Mouse (Mus musculus): ENCODE measurements around the gene Rbm38. TPM values are rescaled to one million over a fixed set of nuclear protein-coding genes. Genes with fewer than 3 reads are reported as not detected.
A peak's percentile ranks its signal among the peaks of the same experiment; 100 is the strongest.

Gene Rbm38
- polyA plus RNA-seq, 1 experiment: 89.5 TPM

DNA sequence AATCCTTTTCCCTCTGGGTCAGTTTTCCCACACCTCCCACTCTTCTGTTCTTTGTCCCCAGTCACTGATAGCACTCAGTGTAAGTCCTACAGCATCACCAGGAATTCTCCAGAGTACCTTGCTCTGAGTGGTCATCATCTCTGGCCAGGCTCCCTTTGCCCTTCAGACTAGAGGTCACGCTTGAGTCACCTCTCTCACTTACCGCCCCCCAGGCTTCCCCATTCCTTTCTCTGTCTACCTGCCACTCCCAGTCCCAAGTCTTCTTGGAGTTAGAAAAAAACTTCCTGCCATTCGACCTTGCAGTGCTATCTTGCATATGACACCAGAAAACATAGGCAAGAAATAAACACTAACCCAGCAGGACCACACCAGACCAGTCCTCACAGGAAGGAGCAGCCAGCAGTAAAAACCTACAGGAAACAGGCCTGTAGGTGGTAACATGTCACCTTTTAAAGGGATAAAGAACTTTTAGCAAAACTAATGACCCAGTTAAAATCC lies 10.0 kb upstream of the Rbm38 start:
- Histone ChIP-seq H3K4me1 (ENCODE audit: control insufficient read depth, insufficient read depth, low read length) (no peaks in the 10 kb centered on the region), H3K4me3 (replicated peaks; ENCODE audit: extremely low read depth, low read depth, low read length) (no peak overlapping the region)
- TF ChIP-seq POLR2A (IDR thresholded peaks at IDR 0.05; ENCODE audit: borderline replicate concordance, extremely low read depth, low read depth, low read length): no peak
- TF ChIP-seq CTCF (IDR thresholded peaks at IDR 0.05; ENCODE audit: insufficient read depth, low read length): no peak
- DNase-seq: no peak
- 70% methylated on average over 3 of the region's 3 CpGs for WGBS

DNA sequence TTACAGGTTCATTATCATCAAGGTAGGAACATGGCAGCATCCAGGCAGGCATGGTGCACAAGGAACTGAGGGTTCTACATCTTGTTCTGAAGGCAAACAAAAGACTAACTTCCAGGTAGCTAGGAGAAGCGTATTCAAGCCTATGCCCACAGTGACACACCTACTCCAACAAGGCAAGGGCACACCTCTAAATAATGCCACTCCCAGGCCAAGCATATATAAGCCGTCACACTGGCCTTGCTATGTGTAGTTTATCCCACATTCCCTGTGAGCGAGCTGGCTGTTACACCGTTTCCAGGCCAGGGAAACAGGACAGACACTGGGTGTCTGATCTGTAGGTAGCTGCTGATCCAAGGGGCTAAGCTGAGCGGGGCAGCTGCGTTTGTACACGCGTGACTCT lies 8.9 kb upstream of the Rbm38 start:
- 96% methylated on average over 8 of the region's 8 CpGs for WGBS
- no peak for TF ChIP-seq POLR2A (IDR thresholded peaks at IDR 0.05; ENCODE audit: borderline replicate concordance, extremely low read depth, low read depth, low read length)
- no peak for DNase-seq
- Histone ChIP-seq H3K4me3 (replicated peaks; ENCODE audit: extremely low read depth, low read depth, low read length) (no peak overlapping the region), H3K4me1 (ENCODE audit: control insufficient read depth, insufficient read depth, low read length) (no peaks in the 10 kb centered on the region)

DNA sequence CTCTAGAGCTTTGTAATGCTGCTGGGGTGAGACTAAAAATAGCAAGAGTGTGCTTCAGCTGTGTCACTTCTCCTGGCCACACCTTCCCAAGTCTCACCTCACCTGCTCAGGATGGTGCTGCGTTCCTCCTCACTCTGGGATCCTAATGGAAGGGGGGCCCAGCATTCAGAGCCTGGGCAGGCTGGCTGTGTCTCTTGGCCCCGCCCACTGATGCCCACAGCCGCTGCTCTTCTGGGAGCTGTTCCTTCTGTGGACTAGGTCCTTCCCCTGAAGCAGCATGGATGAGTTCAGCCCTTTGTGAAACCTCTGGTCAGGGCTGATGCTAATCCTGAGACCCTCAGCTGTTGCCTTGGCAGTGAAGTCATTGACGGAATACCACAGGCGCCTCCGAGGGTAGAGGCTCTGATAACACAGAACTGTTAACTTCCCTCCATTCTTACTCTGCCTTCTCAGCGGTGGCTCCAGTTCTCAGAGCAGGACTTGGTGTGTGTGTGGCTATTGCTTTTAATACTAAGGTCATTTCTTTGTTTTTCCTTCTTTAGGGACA lies 5.5 kb upstream of the Rbm38 start:
- WGBS: 67% methylated on average over 7 of the region's 7 CpGs
- no peak overlapping the region for H3K4me3 ChIP-seq (replicated peaks; ENCODE audit: extremely low read depth, low read depth, low read length)
- TF ChIP-seq POLR2A (IDR thresholded peaks at IDR 0.05; ENCODE audit: borderline replicate concordance, extremely low read depth, low read depth, low read length) (no peak), CTCF (IDR thresholded peaks at IDR 0.05; ENCODE audit: insufficient read depth, low read length) (no peak)

DNA sequence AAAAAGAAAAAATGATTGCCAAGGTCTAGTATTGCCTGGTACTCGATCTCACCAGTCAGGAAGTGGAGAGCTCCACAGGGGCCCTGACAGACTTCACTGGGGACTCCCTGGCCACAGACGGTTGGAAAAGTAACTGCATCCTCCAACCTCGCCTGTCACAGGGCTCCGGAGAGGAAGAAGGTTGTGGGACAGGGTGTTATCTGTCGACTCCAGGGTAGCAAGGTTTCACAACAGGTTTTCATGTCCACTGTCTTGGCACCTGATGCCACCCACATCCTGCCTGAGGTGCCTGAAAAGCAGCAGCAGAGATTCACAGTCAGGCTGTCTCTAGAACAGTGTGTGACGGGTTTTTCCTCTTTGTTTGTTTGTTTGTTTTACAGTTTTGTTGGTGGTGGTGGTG lies 2.4 kb upstream of the Rbm38 start:
- TF ChIP-seq POLR2A (IDR thresholded peaks at IDR 0.05; ENCODE audit: borderline replicate concordance, extremely low read depth, low read depth, low read length) (no peak), CTCF (IDR thresholded peaks at IDR 0.05; ENCODE audit: insufficient read depth, low read length) (no peak)

More for the DNA sequence above, 5.5 kb upstream of the Rbm38 start:
- DNase-seq: no peak
- H3K4me1 ChIP-seq (ENCODE audit: control insufficient read depth, insufficient read depth, low read length): peaks cover 7% of the 10 kb centered on the region

DNA sequence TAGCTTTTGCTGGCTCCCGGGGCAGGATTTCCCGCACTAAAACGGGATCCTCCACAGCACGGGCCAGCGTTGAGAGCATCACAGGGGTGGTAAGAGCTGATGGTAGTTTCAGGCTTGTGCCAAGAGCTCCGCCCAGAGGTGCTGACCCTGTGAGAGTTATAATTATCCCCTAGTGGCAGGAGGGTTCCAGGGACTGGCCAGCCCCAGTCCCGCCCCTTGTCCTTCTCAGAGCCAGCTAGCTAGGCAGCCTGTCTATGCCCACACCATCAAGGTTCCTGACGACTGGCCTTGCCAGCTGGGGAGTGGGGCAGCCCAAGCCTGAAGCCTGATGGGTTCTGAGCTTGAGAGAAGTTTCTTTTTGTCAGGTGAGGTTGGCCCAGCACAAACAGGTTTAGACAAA lies 1.7 kb upstream of the Rbm38 start:
- Histone ChIP-seq H3K4me1 (ENCODE audit: control insufficient read depth, insufficient read depth, low read length) (peaks cover 11% of the 10 kb centered on the region), H3K4me3 (replicated peaks; ENCODE audit: extremely low read depth, low read depth, low read length) (no peak overlapping the region)
- no peak for TF ChIP-seq CTCF (IDR thresholded peaks at IDR 0.05; ENCODE audit: insufficient read depth, low read length)
- no peak for TF ChIP-seq POLR2A (IDR thresholded peaks at IDR 0.05; ENCODE audit: borderline replicate concordance, extremely low read depth, low read depth, low read length)
- WGBS: 7% methylated on average over 8 of the region's 8 CpGs
- DNase-seq: no peak

More for the DNA sequence above, 2.4 kb upstream of the Rbm38 start:
- H3K4me3 ChIP-seq (replicated peaks; ENCODE audit: extremely low read depth, low read depth, low read length): no peak overlapping the region
- DNase-seq: no peak
- 32% methylated on average over 6 of the region's 6 CpGs for WGBS
- peaks cover 11% of the 10 kb centered on the region for H3K4me1 ChIP-seq (ENCODE audit: control insufficient read depth, insufficient read depth, low read length)

DNA sequence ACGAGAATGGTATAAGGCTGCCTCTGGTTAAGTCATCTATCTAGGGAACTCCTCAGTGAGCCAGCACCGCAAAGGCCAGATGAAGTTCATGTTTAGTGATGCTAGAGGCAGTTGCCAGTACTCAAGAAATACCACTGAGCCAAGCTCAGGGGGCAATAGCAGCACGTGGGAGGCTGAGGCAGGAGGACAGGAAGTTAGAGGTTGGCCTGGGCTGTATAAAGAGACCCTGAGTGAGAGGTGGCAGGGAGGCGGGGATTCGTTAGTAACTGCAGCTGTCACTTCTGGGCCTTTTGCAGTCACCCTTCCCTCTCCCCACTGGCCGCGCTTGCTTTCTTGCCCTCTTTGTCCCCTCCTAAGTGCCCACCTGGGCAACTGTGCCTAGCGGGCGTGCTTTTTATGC lies 976 bp upstream of the Rbm38 start:
- Histone ChIP-seq H3K4me1 (ENCODE audit: control insufficient read depth, insufficient read depth, low read length) (peaks cover 11% of the 10 kb centered on the region), H3K4me3 (replicated peaks; ENCODE audit: extremely low read depth, low read depth, low read length) (peak overlapping the region; percentile 53)
- 17% methylated on average over 9 of the region's 9 CpGs for WGBS
- TF ChIP-seq CTCF (IDR thresholded peaks at IDR 0.05; ENCODE audit: insufficient read depth, low read length): no peak
- no peak for TF ChIP-seq POLR2A (IDR thresholded peaks at IDR 0.05; ENCODE audit: borderline replicate concordance, extremely low read depth, low read depth, low read length)
- DNase-seq: no peak

DNA sequence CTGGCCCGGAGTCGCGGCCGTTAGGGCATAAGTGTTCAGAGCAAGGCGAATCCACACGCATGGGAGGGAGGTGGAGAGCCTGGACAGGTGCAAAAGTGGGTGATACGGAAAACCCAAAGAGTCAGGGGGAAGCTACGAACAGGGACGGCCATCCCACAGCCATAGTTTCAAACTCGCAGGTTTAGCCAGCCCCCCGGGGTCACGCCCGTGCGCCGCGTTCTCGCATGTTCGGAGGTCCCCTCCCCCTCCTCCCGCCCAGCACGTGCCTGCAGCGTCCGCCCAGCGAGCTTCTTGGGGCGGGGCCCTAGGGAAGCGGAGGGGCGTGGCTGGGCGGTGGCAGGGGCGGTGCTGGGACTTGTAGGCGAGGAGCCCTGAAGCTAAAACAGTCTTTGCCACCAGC lies 508 bp upstream of the Rbm38 start:
- WGBS: under 1% methylated on average over 29 of the region's 29 CpGs
- TF ChIP-seq CTCF (IDR thresholded peaks at IDR 0.05; ENCODE audit: insufficient read depth, low read length): no peak
- TF ChIP-seq POLR2A (IDR thresholded peaks at IDR 0.05; ENCODE audit: borderline replicate concordance, extremely low read depth, low read depth, low read length): no peak
- Histone ChIP-seq H3K4me1 (ENCODE audit: control insufficient read depth, insufficient read depth, low read length) (peaks cover 12% of the 10 kb centered on the region), H3K4me3 (replicated peaks; ENCODE audit: extremely low read depth, low read depth, low read length) (peak overlapping the region; percentile 53)
- DNase-seq: peak; percentile 88

DNA sequence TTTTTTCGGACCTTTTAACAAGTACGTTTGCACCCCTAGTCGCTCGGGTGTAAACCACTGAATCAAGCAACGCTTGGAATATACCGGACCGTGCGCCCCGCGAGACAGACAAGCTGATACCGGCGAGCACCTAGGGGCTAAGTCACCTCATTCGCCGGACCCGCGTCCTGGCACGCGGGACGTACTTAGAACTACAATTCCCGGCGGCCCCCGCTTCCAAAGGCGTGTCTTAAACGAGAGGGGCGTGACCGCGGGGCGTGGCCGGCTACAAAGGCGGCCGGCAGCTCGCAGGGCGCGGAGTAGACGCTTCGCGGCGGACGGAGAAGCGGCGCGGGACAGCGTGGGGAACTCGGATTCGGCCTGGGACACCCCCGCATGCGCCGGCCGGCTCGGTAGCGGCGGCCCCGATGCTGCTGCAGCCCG lies 1.3 kb downstream of the Rbm38 start:
- peak overlapping the region; percentile 73 for H3K4me3 ChIP-seq (replicated peaks; ENCODE audit: extremely low read depth, low read depth, low read length)
- peaks cover 14% of the 10 kb centered on the region for H3K4me1 ChIP-seq (ENCODE audit: control insufficient read depth, insufficient read depth, low read length)
- TF ChIP-seq CTCF (IDR thresholded peaks at IDR 0.05; ENCODE audit: insufficient read depth, low read length) (no peak), POLR2A (IDR thresholded peaks at IDR 0.05; ENCODE audit: borderline replicate concordance, extremely low read depth, low read depth, low read length) (peak; percentile 86)
- peak; percentile 94 for DNase-seq
- under 1% methylated on average over 54 of the region's 54 CpGs for WGBS

DNA sequence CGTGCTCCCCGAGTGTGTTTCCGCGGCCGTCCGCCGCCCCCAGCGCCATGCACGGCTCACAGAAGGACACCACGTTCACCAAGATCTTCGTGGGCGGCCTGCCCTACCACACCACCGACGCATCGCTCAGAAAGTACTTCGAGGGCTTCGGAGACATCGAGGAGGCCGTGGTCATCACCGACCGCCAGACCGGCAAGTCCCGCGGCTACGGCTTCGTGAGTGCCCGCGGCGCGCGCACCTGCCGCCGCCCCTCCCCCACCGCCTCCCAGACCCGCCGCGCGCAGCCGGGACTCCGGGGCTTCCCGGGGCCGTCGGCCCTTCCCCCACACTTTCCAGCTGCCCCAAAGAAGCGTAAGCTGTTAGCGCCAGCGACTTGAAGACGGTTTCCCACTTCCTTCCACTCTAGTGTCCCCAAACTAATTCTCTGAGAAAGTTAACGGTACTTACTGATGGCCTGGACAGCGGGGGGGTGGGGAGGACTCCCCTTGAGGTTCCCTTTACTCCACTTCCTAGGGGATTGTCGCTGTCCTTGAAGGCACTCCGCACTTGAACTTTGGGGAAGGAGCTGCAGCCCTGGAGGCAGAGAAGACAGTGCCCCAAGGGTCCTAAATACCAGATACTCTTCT lies 1.9 kb downstream of the Rbm38 start:
- no peak for TF ChIP-seq CTCF (IDR thresholded peaks at IDR 0.05; ENCODE audit: insufficient read depth, low read length)
- TF ChIP-seq POLR2A (IDR thresholded peaks at IDR 0.05; ENCODE audit: borderline replicate concordance, extremely low read depth, low read depth, low read length): no peak
- peaks cover 18% of the 10 kb centered on the region for H3K4me1 ChIP-seq (ENCODE audit: control insufficient read depth, insufficient read depth, low read length)
- no peak for DNase-seq
- peak overlapping the region; percentile 73 for H3K4me3 ChIP-seq (replicated peaks; ENCODE audit: extremely low read depth, low read depth, low read length)
- WGBS: 1% methylated on average over 51 of the region's 51 CpGs

DNA sequence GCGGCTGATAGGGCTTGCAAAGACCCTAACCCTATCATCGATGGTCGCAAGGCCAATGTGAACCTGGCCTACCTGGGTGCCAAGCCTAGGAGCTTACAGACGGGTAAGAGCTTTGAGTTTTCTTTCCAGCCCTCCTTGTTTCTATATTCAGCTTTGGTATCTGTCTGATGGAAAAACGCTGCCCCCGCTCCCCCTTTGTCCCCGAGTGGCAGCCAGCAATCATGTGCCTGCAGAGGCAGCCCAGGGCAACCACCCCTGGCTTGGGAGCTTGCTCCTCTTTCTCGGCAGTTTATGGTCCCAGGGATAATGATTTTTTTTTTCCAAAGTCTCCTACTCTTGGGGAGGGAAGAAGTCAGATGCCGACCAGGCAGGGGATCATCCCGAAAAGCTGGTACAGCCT lies 2.5 kb downstream of the Rbm38 start:
- DNase-seq: no peak
- 58% methylated on average over 10 of the region's 10 CpGs for WGBS
- H3K4me1 ChIP-seq (ENCODE audit: control insufficient read depth, insufficient read depth, low read length): peaks cover 22% of the 10 kb centered on the region
- H3K4me3 ChIP-seq (replicated peaks; ENCODE audit: extremely low read depth, low read depth, low read length): peak overlapping the region; percentile 73
- TF ChIP-seq POLR2A (IDR thresholded peaks at IDR 0.05; ENCODE audit: borderline replicate concordance, extremely low read depth, low read depth, low read length): no peak
